Mouse (Mus musculus) C2C12 (cell line): Measurements from ENCODE around the gene Ahnak2. TPM values are rescaled to one million over a fixed set of nuclear protein-coding genes. Genes with fewer than 3 reads are reported as not detected.

Experiments used
- H3K27me3 ChIP-seq: one replicate; pipeline ENCODE4 v1.6.1; 2011; ENCODE audit not compliant: control insufficient read depth, insufficient read depth, insufficient read length
- H3K36me3 ChIP-seq: one replicate; pipeline ENCODE4 v1.6.1; 2011; ENCODE audit not compliant: control insufficient read depth, insufficient read depth
- H3K4me3 ChIP-seq: one replicate; pipeline ENCODE4 v1.5.1; 2011; ENCODE audit warnings: mild to moderate bottlenecking, control low read depth; ENCODE audit not compliant: poor library complexity, insufficient read depth, severe bottlenecking
- H3K79me2 ChIP-seq: one replicate; pipeline ENCODE4 v1.6.1; 2011; ENCODE audit not compliant: control insufficient read depth, insufficient read depth
- H3K79me3 ChIP-seq: one replicate; pipeline ENCODE4 v1.6.1; 2011; ENCODE audit warnings: low read depth, control low read depth
- H3ac ChIP-seq: one replicate; pipeline ENCODE3; 2011; ENCODE audit warnings: low read depth; ENCODE audit not compliant: control insufficient read depth, insufficient read length
- CEBPB ChIP-seq: IDR thresholded peaks from one replicate; pipeline ENCODE4 v1.6.1; 2011; ENCODE audit warnings: low read depth, mild to moderate bottlenecking, control low read depth, moderate library complexity
- CTCF ChIP-seq: IDR thresholded peaks from one replicate; pipeline ENCODE4 v1.5.1; 2011; ENCODE audit not compliant: control insufficient read depth, insufficient read depth, insufficient read length
- FOSL1 ChIP-seq: IDR thresholded peaks from one replicate; pipeline ENCODE4 v1.8.0; 2011; ENCODE audit warnings: mild to moderate bottlenecking, low read length; ENCODE audit not compliant: poor library complexity, insufficient read depth, severe bottlenecking
- MAX ChIP-seq: IDR thresholded peaks from one replicate; pipeline ENCODE4 v1.6.1; 2011; ENCODE audit warnings: mild to moderate bottlenecking, control low read depth
- MYOD1 ChIP-seq: IDR thresholded peaks from one replicate; pipeline ENCODE4 v1.6.1; 2011; ENCODE audit warnings: low read depth; ENCODE audit not compliant: control insufficient read depth, insufficient read length
- MYOG ChIP-seq: IDR thresholded peaks from one replicate; pipeline ENCODE4 v1.6.1; 2011; ENCODE audit not compliant: control insufficient read depth, insufficient read length; ENCODE audit errors: extremely low read depth
- USF1 ChIP-seq: IDR thresholded peaks from one replicate; pipeline ENCODE4 v1.6.1; 2011; ENCODE audit warnings: low read depth, mild to moderate bottlenecking, control low read depth, moderate library complexity
- polyA plus RNA-seq: library from polyadenylated mRNA; unstranded; fragments of >200 nt; fragmentation: generic; extraction: Trizol; gene quantifications from one replicate; pipeline ENCODE4 v1.2.1, GENCODE M21; 2012; ENCODE audit warnings: missing spikeins

The Ahnak2 gene
- polyA plus RNA-seq, 1 experiment = 15.8 TPM

DNA sequence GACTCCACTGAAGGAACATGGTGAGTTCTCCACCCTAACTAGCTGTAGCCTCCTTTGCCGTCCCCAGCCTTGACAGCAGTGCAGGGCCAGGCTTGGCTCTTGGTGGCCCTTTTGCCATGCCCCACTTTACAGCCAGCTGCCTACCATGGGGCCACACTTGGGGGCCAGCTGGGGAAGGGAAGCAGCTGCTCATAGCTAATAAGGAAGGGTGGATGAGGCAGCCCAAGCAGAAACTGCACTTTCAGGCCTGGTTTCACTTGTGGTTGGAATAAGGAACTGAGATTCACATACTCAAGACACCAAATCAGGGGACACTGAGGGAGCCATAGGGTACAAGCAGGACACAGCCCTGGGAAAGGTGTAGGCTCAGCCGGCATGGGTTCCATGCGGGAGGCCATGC lies 40.4 kb downstream of the Ahnak2 start:
- Histone ChIP-seq H3ac (no peak overlapping the region), H3K4me3 (no peak overlapping the region), H3K79me3 (no peaks in the 10 kb centered on the region), H3K36me3 (no peaks in the 10 kb centered on the region), H3K27me3 (no peaks in the 10 kb centered on the region), H3K79me2 (no peaks in the 10 kb centered on the region)
- TF ChIP-seq CEBPB = no peak
- no peak for TF ChIP-seq FOSL1
- no peak for TF ChIP-seq MAX
- TF ChIP-seq MYOD1 = no peak
- TF ChIP-seq MYOG = no peak
- no peak for TF ChIP-seq USF1
- TF ChIP-seq CTCF = no peak

DNA sequence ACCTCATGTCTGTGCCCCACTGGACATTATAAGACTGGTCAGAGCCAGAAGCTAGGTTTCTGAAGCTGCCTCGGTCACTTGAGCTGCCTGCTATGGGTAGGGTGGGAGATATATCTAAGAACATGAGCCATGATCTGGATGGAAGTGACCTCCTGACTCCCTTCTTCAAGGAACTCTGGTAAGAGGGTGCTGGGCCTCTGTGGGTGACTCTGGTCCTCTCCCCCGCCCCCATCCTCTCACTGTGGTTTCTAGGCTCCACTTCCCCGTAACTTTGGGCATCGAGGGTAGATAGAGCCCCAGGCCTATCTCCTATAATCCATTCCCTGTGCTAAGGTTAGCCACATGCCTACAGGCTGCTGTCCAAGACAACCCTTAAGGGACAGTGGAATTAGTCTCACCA lies 41.0 kb downstream of the Ahnak2 start:
- TF ChIP-seq MYOG (no peak), MAX (no peak), FOSL1 (no peak), USF1 (no peak), CEBPB (no peak), CTCF (no peak), MYOD1 (no peak)
- Histone ChIP-seq H3ac (no peak overlapping the region), H3K27me3 (no peaks in the 10 kb centered on the region), H3K79me3 (no peaks in the 10 kb centered on the region), H3K79me2 (no peaks in the 10 kb centered on the region), H3K4me3 (no peak overlapping the region), H3K36me3 (no peaks in the 10 kb centered on the region)

DNA sequence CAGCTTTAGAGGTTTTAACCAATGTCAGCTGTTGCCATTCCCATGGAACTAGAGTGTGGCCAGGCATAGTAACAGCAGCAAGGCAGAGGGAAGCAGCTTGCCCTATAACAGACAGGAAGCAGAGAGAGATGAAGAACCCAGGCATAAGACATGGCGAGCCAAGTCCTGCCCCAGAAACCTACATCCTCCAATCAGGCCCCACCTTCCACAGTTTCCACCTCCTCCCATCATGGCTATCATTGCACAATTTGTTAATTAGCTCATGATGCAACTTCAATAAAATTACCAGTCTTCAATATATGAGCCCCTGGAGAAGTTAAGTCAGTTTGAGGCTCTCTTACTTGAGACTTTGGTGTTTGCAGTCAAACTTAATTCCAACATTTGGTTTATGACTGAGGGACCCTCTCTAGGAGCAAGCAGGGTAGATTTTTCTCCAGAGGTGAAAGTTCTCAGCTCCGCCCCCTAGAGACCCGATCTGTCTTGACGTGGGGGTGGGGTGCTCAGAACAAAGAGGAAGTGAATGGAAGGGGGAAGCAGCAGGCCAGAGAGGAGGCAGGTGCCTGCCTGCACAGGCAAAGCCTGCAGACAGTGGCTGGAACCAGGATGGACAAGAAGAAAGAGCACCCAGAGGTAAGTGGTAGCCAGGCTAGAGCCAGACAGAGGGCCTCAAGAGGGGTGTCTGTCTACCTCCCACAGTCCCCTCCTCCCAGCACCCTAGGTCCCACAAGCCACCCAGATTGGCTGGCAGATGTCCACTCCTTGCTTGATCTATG lies 42.1 kb downstream of the Ahnak2 start, which contains the start of gene Pld4:
TSS of gene Pld4 (plus strand) at position 502 of the 773 bp plus-strand sequence.
- Histone ChIP-seq H3ac (no peak within 1 kb of the TSS), H3K27me3 (no peaks in the 10 kb centered on the region), H3K36me3 (no peaks in the 10 kb centered on the region), H3K4me3 (no peak within 1 kb of the TSS), H3K79me2 (no peaks in the 10 kb centered on the region), H3K79me3 (no peaks in the 10 kb centered on the region)
- TF ChIP-seq USF1 = no peak

GRCm38 (mm10) chr12:112759471-112759870 lies 43.0 kb downstream of the Ahnak2 start:
- H3ac ChIP-seq = no peak overlapping the region
- no peak overlapping the region for H3K4me3 ChIP-seq
- no peaks in the 10 kb centered on the region for H3K27me3 ChIP-seq
- no peaks in the 10 kb centered on the region for H3K79me2 ChIP-seq
- H3K79me3 ChIP-seq = no peaks in the 10 kb centered on the region
- H3K36me3 ChIP-seq = no peaks in the 10 kb centered on the region
- TF ChIP-seq CTCF (no peak), FOSL1 (no peak), MYOG (no peak), CEBPB (no peak), MAX (no peak), USF1 (no peak), MYOD1 (no peak)

- Histone ChIP-seq H3K27me3 (no peaks in the 10 kb centered on the region), H3ac (no peak overlapping the region), H3K79me3 (no peaks in the 10 kb centered on the region), H3K79me2 (no peaks in the 10 kb centered on the region), H3K36me3 (no peaks in the 10 kb centered on the region), H3K4me3 (no peak overlapping the region)
- TF ChIP-seq USF1 (no peak), FOSL1 (no peak), CEBPB (no peak), MYOD1 (no peak), CTCF (no peak), MYOG (no peak), MAX (no peak)
Measured at GRCm38 (mm10) chr12:112757896-112758295, 44.6 kb downstream of the Ahnak2 start.

DNA sequence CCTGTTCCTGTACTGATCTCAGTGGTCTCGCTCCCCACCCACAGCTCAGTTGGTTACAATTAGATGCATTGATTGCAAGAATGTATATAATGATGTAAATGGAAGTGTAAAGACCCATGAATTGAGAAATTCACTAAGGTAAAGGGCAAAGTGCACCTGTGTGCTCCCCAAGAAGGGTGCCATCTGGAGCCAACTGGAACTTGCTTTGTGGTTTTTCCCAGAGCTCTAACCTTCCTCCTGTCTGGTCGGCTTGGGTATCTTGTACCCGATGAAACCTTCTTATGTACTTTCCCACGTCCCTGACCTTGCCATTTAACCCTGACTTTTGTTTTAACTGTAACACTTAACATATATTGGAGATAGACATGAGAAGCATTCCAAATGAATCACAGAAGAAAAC lies 46.6 kb downstream of the Ahnak2 start:
- H3K79me3 ChIP-seq = no peaks in the 10 kb centered on the region
- H3K79me2 ChIP-seq = no peaks in the 10 kb centered on the region
- no peak overlapping the region for H3K4me3 ChIP-seq
- no peaks in the 10 kb centered on the region for H3K27me3 ChIP-seq
- H3K36me3 ChIP-seq = no peaks in the 10 kb centered on the region
- H3ac ChIP-seq = no peak overlapping the region
- no peak for TF ChIP-seq USF1
- no peak for TF ChIP-seq MAX
- no peak for TF ChIP-seq MYOD1
- TF ChIP-seq MYOG = no peak
- TF ChIP-seq CEBPB = no peak
- TF ChIP-seq CTCF = no peak
- no peak for TF ChIP-seq FOSL1
